Mouse (Mus musculus): ENCODE data around the gene Ppp6r1.

Gene Ppp6r1

DNA sequence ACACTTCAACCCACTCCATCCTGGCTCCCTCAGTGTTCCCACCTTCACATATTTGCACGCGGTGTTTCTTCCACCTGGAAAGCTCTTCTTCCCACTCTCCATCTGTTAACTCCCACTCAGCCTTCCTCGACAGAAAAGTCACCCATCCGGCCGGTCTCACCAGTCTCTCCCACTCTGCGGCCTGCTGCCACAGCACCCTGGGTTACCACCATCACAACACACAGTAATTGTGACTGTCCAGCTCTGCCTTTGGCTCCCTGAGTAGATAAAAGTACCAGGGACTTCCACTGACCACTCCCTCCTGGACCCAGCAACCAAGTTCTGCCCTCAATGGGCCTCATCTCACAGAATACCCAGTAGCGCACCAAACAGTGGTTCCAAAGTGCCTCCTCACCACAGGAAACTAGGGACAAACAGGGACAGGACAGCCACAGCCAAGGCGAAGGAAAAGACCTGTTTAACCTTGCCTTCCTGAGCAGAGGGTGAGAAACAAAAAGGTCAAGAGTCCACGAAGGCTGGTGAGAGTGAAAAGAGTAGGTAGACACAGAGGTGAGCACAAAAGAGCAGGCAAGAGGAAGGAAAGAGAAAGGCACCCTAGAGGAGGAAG lies 1.2 kb downstream of the Ppp6r1 start:
- no peak for DNase-seq (ENCODE audit: low read depth, low spot score)

GRCm38 (mm10) chr7:4656818-4657217 lies 2.0 kb downstream of the Ppp6r1 start:
- DNase-seq (ENCODE audit: low read depth, low spot score) = no peak

DNA sequence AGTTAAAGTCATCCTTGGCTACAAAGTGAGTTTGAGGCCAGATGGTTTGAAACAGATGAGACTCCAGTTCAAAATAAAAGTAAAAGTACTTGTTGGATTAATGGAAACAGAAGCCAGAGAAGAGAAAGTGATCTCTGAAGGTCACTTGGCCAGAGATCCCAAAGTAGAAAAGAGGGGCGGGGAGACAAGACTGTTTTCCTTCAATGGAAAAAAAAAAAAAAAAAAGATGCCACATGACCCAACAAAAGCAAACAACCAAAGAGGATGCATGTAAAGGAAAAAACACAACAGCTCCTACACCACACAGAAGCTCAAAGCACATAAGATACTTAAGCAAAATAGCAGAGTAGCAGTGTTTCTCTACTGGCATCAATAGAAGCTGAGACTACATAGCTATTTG lies 2.9 kb downstream of the Ppp6r1 start:
- DNase-seq (ENCODE audit: low read depth, low spot score) = no peak

DNA sequence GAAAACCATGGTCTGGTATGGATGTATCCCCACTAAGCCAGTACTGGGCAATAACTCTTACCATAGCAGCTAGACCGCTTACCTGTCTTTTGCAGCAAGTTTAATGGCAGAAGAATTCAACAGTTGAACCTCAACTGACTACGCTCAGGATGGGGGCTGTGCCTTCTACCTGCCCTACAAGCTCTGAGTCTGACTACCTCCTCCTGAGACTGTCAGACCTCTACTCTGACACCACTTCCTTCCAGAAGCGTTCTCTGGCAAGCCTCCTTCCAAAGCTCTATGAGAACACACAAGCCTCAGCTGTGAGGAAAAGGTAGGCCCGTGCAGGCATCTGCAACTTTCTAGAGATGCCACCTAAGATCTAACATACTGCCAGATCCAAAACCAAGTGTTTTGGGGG lies 3.4 kb downstream of the Ppp6r1 start:
- DNase-seq (ENCODE audit: low read depth, low spot score) = no peak

DNA sequence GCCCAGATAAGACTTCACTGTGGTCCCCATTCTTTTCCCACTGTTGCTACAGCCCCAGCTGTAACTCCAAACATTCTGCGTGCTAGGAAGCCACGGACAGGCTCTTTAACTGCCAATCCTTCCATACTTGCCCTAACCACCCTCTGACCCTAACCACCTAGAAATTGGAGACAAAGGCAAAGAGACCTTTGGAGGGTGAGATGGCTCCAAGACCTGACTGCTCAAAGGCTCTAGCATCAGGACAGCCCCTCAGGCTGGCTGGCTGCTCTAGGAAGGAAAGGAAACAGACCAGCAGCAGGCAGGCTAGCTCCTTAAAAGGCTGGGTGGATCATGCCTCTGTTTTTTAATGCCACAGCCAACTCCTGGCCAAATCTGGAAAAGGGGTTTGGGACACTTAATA lies 4.6 kb downstream of the Ppp6r1 start:
- DNase-seq (ENCODE audit: low read depth, low spot score) = no peak

DNA sequence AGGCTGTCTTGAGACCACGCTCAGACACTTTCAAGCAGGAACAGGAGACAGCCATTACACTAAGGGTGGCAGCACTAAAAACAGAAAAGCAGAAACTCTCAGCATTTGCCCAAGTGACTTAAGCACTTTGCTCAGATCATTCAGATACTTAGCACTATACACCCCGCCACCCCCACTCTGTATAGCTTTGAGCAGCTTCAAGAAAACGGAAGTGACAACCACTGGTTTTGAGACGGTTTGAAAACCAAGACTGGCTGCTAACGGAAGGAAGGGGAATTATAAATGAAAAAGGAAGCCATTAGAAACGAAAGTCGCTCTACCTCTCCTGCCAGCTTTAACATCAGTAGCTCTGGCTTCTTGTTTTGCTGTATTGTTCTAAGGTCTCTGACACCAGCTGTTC lies 5.0 kb downstream of the Ppp6r1 start:
- DNase-seq (ENCODE audit: low read depth, low spot score) = no peak

GRCm38 (mm10) chr7:4653351-4653750 lies 5.5 kb downstream of the Ppp6r1 start:
- no peak for DNase-seq (ENCODE audit: low read depth, low spot score)

GRCm38 (mm10) chr7:4652726-4653125 lies 6.1 kb downstream of the Ppp6r1 start:
- DNase-seq (ENCODE audit: low read depth, low spot score) = no peak

DNA sequence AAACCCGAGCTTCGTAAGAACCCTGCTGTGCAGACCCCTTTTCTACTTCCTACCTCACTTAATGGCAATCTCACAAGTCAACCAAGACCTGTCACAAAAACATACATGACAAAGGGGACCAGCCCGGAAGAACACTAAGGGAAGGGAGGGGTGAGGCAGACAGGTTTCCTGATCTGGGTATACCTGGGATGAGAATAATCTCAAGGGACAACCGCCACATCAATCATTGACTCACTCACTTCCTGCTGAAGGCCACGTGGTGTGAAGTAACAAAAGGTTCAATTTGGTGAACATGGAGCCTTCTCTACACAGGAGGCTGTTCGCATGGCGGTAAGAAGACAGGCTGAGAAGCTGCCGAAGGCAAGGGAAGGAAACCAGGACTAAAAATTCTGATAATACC lies 7.2 kb downstream of the Ppp6r1 start:
- peak; percentile 83 for DNase-seq (ENCODE audit: low read depth, low spot score)

GRCm38 (mm10) chr7:4647992-4648391 lies 10.8 kb downstream of the Ppp6r1 start:
- no peak for DNase-seq (ENCODE audit: low read depth, low spot score)

DNA sequence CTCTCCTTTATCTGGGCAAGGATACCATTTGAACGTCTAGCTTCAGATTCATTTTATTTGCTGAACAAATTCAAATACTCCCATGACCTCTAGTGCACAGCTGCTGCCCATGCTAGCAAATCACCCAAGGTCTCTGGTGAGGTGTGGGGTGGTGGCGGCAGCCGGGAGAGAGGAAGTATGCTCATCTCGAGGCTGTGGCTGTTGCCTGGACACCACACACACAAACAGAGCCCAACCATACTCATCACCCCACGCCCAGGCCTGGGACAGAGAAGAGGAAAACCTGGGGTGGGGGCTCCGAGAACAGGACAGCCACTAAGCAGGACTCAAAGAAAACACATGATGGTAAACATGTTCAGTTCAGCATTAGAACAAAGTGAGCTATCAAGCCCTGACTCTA lies 11.5 kb downstream of the Ppp6r1 start:
- no peak for DNase-seq (ENCODE audit: low read depth, low spot score)

DNA sequence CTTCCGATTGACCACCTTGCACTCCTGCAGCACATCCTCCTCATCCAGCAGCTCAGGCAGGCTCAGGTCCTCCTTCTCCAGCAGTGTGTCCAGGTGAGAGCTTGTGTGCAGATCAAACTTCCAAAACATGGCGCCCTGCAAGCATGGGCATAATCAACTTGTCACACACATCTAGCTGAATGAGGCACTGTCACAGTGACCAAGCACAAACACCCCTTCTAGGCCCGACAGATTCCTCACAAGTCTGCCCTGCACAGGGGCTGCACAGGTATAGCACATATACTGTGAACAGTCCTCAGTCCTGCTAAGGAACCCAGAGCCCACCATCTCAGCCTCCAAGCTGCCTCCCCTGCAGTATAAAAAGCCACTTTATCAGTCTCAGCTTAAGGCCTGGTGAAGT lies 12.0 kb downstream of the Ppp6r1 start:
- DNase-seq (ENCODE audit: low read depth, low spot score) = no peak

GRCm38 (mm10) chr7:4643225-4643624 lies 15.6 kb downstream of the Ppp6r1 start:
- DNase-seq (ENCODE audit: low read depth, low spot score) = no peak

- DNase-seq (ENCODE audit: low read depth, low spot score) = peak; percentile 26
Measured at GRCm38 (mm10) chr7:4641956-4642355, 16.9 kb downstream of the Ppp6r1 start.

DNA sequence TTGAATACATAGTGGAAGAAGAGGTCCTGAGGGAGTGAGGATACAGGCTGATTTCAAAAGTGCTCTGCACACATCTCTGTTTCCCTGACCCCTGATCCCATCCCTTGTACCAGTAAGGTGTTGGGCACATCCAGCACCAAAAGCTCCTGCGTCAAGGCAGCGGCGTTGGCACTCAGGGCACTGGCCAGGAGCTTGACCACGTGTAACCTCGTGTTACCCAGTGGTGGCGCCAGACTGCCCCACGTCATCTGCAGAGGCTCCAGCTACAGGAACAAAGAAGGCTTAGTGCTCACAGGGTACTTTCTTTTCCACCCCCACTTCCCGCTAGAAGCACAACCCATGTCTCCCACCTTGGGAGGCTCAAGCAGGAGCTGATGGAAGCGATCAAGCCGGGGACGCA lies 17.7 kb downstream of the Ppp6r1 start:
- DNase-seq (ENCODE audit: low read depth, low spot score) = no peak

GRCm38 (mm10) chr7:4636179-4636578 lies 22.6 kb downstream of the Ppp6r1 start:
- no peak for DNase-seq (ENCODE audit: low read depth, low spot score)

- DNase-seq (ENCODE audit: low read depth, low spot score) = no peak
Measured at GRCm38 (mm10) chr7:4631031-4631430, 27.8 kb downstream of the Ppp6r1 start, which contains the start of gene Tmem86b. Gene Tmem86b, minus strand, starts transcription at chr7:4631422.

DNA sequence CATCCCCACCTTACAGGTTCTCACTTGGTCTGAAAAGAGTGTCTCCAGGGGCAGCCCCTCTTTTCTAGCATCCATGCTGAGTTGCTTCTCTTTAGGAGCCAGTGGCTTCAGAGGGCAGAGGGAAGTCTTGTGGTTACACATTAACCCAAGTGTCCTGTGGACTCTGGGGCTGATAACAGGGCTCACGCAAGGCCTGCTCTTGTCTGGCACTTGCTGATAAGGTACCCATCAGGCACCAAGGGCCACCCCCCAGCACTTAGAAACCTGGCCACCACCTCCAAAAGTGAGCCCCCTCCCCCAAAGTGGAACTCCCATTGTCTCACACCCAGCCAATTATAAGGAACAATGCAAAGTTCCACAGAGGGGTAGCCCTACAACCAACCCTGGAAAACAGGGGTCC lies 28.6 kb downstream of the Ppp6r1 start:
- DNase-seq (ENCODE audit: low read depth, low spot score) = no peak

DNA sequence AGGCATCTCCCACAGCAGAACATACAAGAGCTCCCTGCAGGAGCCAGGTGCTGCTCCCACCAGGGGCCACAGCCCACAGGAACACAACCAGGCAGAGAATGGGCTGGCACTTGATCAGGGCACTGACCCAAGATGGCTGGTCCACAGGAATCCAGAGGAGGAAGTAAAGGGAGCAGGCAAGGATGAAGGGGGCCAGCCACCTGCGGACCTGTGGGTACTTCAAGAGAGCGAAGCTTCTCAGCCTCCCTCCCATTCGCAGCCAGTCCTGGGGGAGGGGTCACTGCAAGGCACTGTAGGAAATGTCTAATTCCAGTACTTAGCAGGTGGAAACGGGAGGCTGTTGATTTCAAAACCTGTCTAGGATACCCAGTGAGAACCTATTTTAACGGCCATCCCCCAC lies 29.2 kb downstream of the Ppp6r1 start:
- no peak for DNase-seq (ENCODE audit: low read depth, low spot score)

DNA sequence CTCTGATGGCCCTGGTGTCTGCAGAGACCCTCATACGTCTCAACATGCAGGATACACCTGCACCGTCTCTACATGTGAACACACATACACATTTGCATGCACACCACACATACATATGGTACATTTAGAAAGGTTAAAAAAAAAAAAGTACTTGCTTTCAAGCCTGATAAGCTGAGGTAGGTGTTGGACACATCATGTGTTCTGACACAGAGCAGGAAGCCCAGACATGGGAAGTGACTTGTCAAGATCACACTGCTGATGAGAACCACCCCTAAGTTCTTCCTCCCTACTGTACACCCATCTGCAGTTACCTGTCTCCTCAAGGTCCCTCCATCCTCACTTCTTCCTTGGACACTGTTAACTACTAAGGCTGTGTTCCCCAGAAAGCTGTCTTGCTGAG lies 32.9 kb downstream of the Ppp6r1 start:
- no peak for DNase-seq (ENCODE audit: low read depth, low spot score)

GRCm38 (mm10) chr7:4624343-4624742 lies 34.5 kb downstream of the Ppp6r1 start:
- DNase-seq (ENCODE audit: low read depth, low spot score) = peak; percentile 18

GRCm38 (mm10) chr7:4623544-4624189 lies 35.2 kb downstream of the Ppp6r1 start:
- DNase-seq (ENCODE audit: low read depth, low spot score) = peak; percentile 79

- peak; percentile 78 for DNase-seq (ENCODE audit: low read depth, low spot score)
Measured at GRCm38 (mm10) chr7:4619979-4620378, 38.8 kb downstream of the Ppp6r1 start.

Measured in R1 (cell line).